Mouse (Mus musculus): Measurements from ENCODE around the gene Gm20823.
"Not testable (repeated sequence)": the region's sequence is repeated elsewhere in the genome, so short reads cannot be mapped to it uniquely, and the experiment has no call there.

The Gm20823 gene

GRCm38 (mm10) chrY:62464745-62465144 lies at the start of gene Gm20823:
Gene Gm20823 (minus strand): TSS chrY:62464845.
- not testable (repeated sequence) for DNase-seq (ENCODE audit: low read depth, low spot score)

Data from embryo, embryonic 11.5 days (tissue).